In the genomic region with DNA sequence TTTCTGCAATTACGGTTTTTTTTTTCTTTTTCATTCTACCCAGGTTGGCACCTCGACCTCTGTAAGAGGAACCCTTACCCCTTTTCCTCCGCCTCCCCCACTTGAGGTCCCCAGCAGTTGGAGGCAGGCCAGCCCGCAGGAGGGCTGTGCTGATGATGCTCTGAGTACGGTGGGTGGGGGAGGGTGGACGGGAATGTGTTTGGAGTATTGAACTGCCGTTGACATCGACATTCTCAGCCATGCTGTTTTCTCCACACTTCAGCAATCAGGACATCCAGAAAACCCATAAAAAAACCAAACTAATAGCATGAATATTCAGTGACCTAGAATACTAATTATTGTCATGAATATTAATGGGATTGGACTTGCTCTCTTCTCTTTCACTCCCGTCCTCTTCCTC, we compare ENCODE assay signal across 10 mouse cellular contexts.
DNase-seq lines count a peak whose midpoint lies in the region; ATAC-seq and TF ChIP-seq lines count a peak whose summit lies in the region.
"Had no signal": no experiment of that assay in that cellular context is flagged by ENCODE, and none has a peak within 500 bp of the region (broad histone marks: within the 10 kb centered on the region; RNA-seq: fewer than 3 reads in every experiment).

No protein-coding gene starts in this region.

- no peak overlapping the region for H3K27ac ChIP-seq in heart, embryonic 16.5 days (ENCODE audit: low read length)
- no peak overlapping the region for H3K27ac ChIP-seq in heart, adult 2 months
- H3K27ac ChIP-seq in embryonic facial prominence, embryonic 10.5 days (replicated peaks), result no peak overlapping the region
- no peak overlapping the region for H3K27ac ChIP-seq in hindbrain, postnatal 0 days
- H3K27ac ChIP-seq in midbrain, embryonic 10.5 days (replicated peaks), result peak overlapping the region; percentile 46

- H3K36me3 ChIP-seq in heart, embryonic 16.5 days (ENCODE audit: control insufficient read depth, insufficient read depth), result no peaks in the 10 kb centered on the region
- H3K36me3 ChIP-seq in heart, adult 2 months (ENCODE audit: control insufficient read depth, insufficient read depth, low read length), result no peaks in the 10 kb centered on the region
- H3K36me3 ChIP-seq in embryonic facial prominence, embryonic 10.5 days (replicated peaks), result peaks cover 8% of the 10 kb centered on the region
- no peaks in the 10 kb centered on the region for H3K36me3 ChIP-seq in hindbrain, postnatal 0 days (ENCODE audit: insufficient read depth, low read length)
- H3K36me3 ChIP-seq in midbrain, embryonic 10.5 days, result peaks cover 17% of the 10 kb centered on the region

- intact Hi-C loops in heart, adult 2 months (cut with DNase I), result loop anchor here (5.0 kb wide), 1 partner anchor 73 kb away; no protein-coding TSS in a partner anchor

- H3K4me1 ChIP-seq in heart, embryonic 16.5 days (ENCODE audit: control insufficient read depth, insufficient read depth, low read length), result peaks cover 12% of the 10 kb centered on the region
- H3K4me1 ChIP-seq in heart, adult 2 months (ENCODE audit: control insufficient read depth, insufficient read depth, low read length), result no peaks in the 10 kb centered on the region
- peaks cover 18% of the 10 kb centered on the region for H3K4me1 ChIP-seq in embryonic facial prominence, embryonic 10.5 days
- H3K4me1 ChIP-seq in hindbrain, postnatal 0 days (ENCODE audit: insufficient read depth, low read length), result peaks cover 13% of the 10 kb centered on the region
- peaks cover 50% of the 10 kb centered on the region for H3K4me1 ChIP-seq in midbrain, embryonic 10.5 days

- no peak for DNase-seq in heart, adult 2 months
- DNase-seq in embryonic facial prominence, embryonic 10.5 days (ENCODE audit: low spot score), result no peak
- peak; percentile 33 for DNase-seq in hindbrain, postnatal 0 days (ENCODE audit: low spot score)
- DNase-seq in midbrain, embryonic 10.5 days (ENCODE audit: low spot score), result peak; percentile 27
- no peak for DNase-seq in T-cell, adult 2 months (ENCODE audit: low spot score)
- DNase-seq in testis, postnatal 14 days (ENCODE audit: low spot score), result no peak
- no peak for DNase-seq in urinary bladder, adult 18-20 months (ENCODE audit: low spot score in 2 of 2)
- DNase-seq: thymus, postnatal 25 days had no signal

- 16% methylated on average over 9 of the region's 9 CpGs for whole genome bisulfite sequencing in heart, embryonic 16.5 days
- 51% methylated on average over 9 of the region's 9 CpGs for WGBS in heart, adult 2 months
- WGBS in embryonic facial prominence, embryonic 10.5 days, result 11% methylated on average over 9 of the region's 9 CpGs
- WGBS in hindbrain, postnatal 0 days, result 6% methylated on average over 9 of the region's 9 CpGs
- WGBS in midbrain, embryonic 10.5 days, result 6% methylated on average over 9 of the region's 9 CpGs

- H3K9me3 ChIP-seq in heart, embryonic 16.5 days (replicated peaks; ENCODE audit: control insufficient read depth, low read length), result no peaks in the 10 kb centered on the region
- no peaks in the 10 kb centered on the region for H3K9me3 ChIP-seq in embryonic facial prominence, embryonic 10.5 days
- H3K9me3 ChIP-seq in hindbrain, postnatal 0 days (ENCODE audit: low read length), result no peaks in the 10 kb centered on the region
- no peaks in the 10 kb centered on the region for H3K9me3 ChIP-seq in midbrain, embryonic 10.5 days (replicated peaks)

- peak overlapping the region; percentile 35 for H3K4me3 ChIP-seq in heart, embryonic 16.5 days (ENCODE audit: low read length)
- H3K4me3 ChIP-seq in heart, adult 2 months, result no peak overlapping the region
- H3K4me3 ChIP-seq in embryonic facial prominence, embryonic 10.5 days, result peak overlapping the region; percentile 37
- H3K4me3 ChIP-seq in hindbrain, postnatal 0 days (ENCODE audit: low read length), result no peak overlapping the region
- peak overlapping the region; percentile 44 for H3K4me3 ChIP-seq in midbrain, embryonic 10.5 days

- no peaks in the 10 kb centered on the region for H3K27me3 ChIP-seq in heart, embryonic 16.5 days (ENCODE audit: control insufficient read depth, insufficient read depth, low read length)
- no peaks in the 10 kb centered on the region for H3K27me3 ChIP-seq in heart, adult 2 months (ENCODE audit: control insufficient read depth, insufficient read depth, low read length)
- peaks cover 66% of the 10 kb centered on the region for H3K27me3 ChIP-seq in embryonic facial prominence, embryonic 10.5 days (replicated peaks; ENCODE audit: low read depth, poor library complexity, severe bottlenecking)
- no peaks in the 10 kb centered on the region for H3K27me3 ChIP-seq in hindbrain, postnatal 0 days (ENCODE audit: insufficient read depth, low read length)
- peaks cover 63% of the 10 kb centered on the region for H3K27me3 ChIP-seq in midbrain, embryonic 10.5 days (ENCODE audit: low read depth, poor library complexity, severe bottlenecking)
- H3K27me3 ChIP-seq: CH12.LX had no signal

- H3K4me2 ChIP-seq in heart, embryonic 16.5 days (ENCODE audit: low read depth, low read length), result peak overlapping the region; percentile 64
- H3K4me2 ChIP-seq in hindbrain, postnatal 0 days (ENCODE audit: low read depth, low read length), result peak overlapping the region; percentile 48

- H3K9ac ChIP-seq in heart, embryonic 16.5 days (ENCODE audit: low read length), result no peak overlapping the region
- no peak overlapping the region for H3K9ac ChIP-seq in heart, adult 2 months (ENCODE audit: low read depth, low read length)
- H3K9ac ChIP-seq in hindbrain, postnatal 0 days (replicated peaks; ENCODE audit: low read length), result 0 out of 2 replicates have a peak overlapping the region, but pooled peaks have one; percentile 24

- ATAC-seq in heart, embryonic 16.5 days (replicated peaks; ENCODE audit: extremely low read depth, insufficient read depth, low FRiP score), result no peak
- peak; percentile 44 for ATAC-seq in hindbrain, postnatal 0 days

- H3K79me2 ChIP-seq in heart, adult 2 months (replicated peaks; ENCODE audit: control insufficient read depth, insufficient read depth, low read length), result no peaks in the 10 kb centered on the region

- TF ChIP-seq CTCF in heart, adult 2 months (IDR thresholded peaks at IDR 0.05), result no peak
- TF ChIP-seq CTCF in hindbrain, postnatal 0 days (IDR thresholded peaks at IDR 0.05; ENCODE audit: low read depth), result no peak

- TF ChIP-seq POLR2A in heart, adult 2 months (IDR thresholded peaks at IDR 0.05; ENCODE audit: insufficient read depth, low read depth, low read length), result no peak

- no peak for TF ChIP-seq EP300 in heart, adult 2 months (IDR thresholded peaks at IDR 0.05; ENCODE audit: insufficient read depth, low read depth, low read length)

Comparison
In these comparisons a context has a peak if more than half of its experiments do, and no peak if none do; other contexts are left out.
1. H3K4me3 ChIP-seq: peak in heart, embryonic 16.5 days (single experiment), embryonic facial prominence, embryonic 10.5 days (single experiment) and midbrain, embryonic 10.5 days (single experiment); none in heart, adult 2 months (single experiment) and hindbrain, postnatal 0 days (single experiment).
2. DNase-seq: peak in hindbrain, postnatal 0 days (single experiment) and midbrain, embryonic 10.5 days (single experiment); none in heart, adult 2 months (0 of 2), embryonic facial prominence, embryonic 10.5 days (single experiment), T-cell, adult 2 months (single experiment), testis, postnatal 14 days (single experiment) and urinary bladder, adult 18-20 months (0 of 2).